Mouse (Mus musculus) left cerebral cortex, adult 2 months (tissue): ENCODE results near the gene Ctsw. TPM values are rescaled to one million over a fixed set of nuclear protein-coding genes. Genes with fewer than 3 reads are reported as not detected.

Source experiments
- DNase-seq, 2 experiments: peaks; one replicate each; pipeline ENCODE4 v3.0.0; 2021 to 2022; ENCODE audit warnings: low spot score in 2 of 2, mixed read lengths in 1 of 2; ENCODE audit errors: extremely low spot score in 1 of 2
- H3K27ac ChIP-seq: fragments of 200-600 bp; 2 replicates; pipeline ENCODE4 v1.8.1; 2022
- H3K4me3 ChIP-seq: fragments of 200-600 bp; 2 replicates; pipeline ENCODE4 v1.8.1; 2022
- CTCF ChIP-seq: fragments of 200-600 bp; IDR thresholded peaks from 2 replicates; pipeline ENCODE4 v1.8.1; 2022; ENCODE audit warnings: antibody characterized with exemption, mild to moderate bottlenecking, moderate library complexity
- intact Hi-C: fragments of 180-260 bp; cut with DNase I; formaldehyde crosslinking; loops from one replicate; pipeline ENCODE4 v1.15.1; 2025
- total RNA-seq, 2 experiments: library from RNA; stranded (reverse); gene quantifications; 2 replicates each; pipeline ENCODE4 v1.2.3; 2021

The Ctsw gene
- total RNA-seq, 2 experiments from 2014 or later = 0.36 to 0.47 TPM

DNA sequence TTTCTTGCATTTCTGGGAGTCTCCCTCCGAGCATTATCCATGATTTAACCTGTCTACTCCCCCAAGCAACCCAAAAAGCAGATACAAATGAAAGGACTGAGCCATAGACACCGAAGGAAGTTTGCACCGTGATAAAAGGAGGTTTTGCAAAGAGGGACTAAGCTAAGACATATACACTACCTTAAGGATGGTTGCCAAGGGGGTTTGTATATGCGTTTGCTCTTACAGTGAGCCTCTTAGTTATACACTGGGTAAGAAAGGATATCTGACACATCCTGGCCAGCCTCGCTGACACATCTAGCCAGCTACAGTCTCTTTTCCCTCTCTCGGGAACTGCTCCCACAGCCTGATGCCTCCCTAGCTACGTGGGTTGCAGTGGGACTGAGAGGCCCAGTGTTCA, 34.4 kb downstream of the Ctsw start:
- intact Hi-C loops = no loop called here
- Histone ChIP-seq H3K4me3 (no peak overlapping the region), H3K27ac (no peak overlapping the region)
- no peak for TF ChIP-seq CTCF
- no peak for DNase-seq

- H3K4me3 ChIP-seq = no peak overlapping the region; the same call in 1 of the 2 replicates
- intact Hi-C loops = no loop called here
- no peak overlapping the region for H3K27ac ChIP-seq
- peak; percentile 46 for TF ChIP-seq CTCF
- DNase-seq = no peak
These were observed 35.1 kb downstream of the Ctsw start for GRCm38 (mm10) chr19:5432992-5433852.

- no peak overlapping the region for H3K27ac ChIP-seq
- no peak for TF ChIP-seq CTCF
- no peak for DNase-seq
- intact Hi-C loops = no loop called here
- no peak overlapping the region for H3K4me3 ChIP-seq
These were observed 36.3 kb downstream of the Ctsw start for GRCm38 (mm10) chr19:5431911-5432464.

- intact Hi-C loops = no loop called here
- Histone ChIP-seq H3K4me3 (no peak overlapping the region), H3K27ac (no peak overlapping the region)
- DNase-seq = no peak
- TF ChIP-seq CTCF = no peak
These were observed 37.9 kb downstream of the Ctsw start for GRCm38 (mm10) chr19:5430408-5430807.

GRCm38 (mm10) chr19:5429806-5430205, 38.5 kb downstream of the Ctsw start:
- no peak for TF ChIP-seq CTCF
- intact Hi-C loops = no loop called here
- no peak overlapping the region for H3K4me3 ChIP-seq
- H3K27ac ChIP-seq = no peak overlapping the region
- DNase-seq = no peak

- no peak for DNase-seq
- intact Hi-C loops = no loop called here
- H3K27ac ChIP-seq = no peak overlapping the region
- TF ChIP-seq CTCF = no peak
- H3K4me3 ChIP-seq = no peak overlapping the region
These were observed 39.1 kb downstream of the Ctsw start for GRCm38 (mm10) chr19:5429219-5429618.

DNA sequence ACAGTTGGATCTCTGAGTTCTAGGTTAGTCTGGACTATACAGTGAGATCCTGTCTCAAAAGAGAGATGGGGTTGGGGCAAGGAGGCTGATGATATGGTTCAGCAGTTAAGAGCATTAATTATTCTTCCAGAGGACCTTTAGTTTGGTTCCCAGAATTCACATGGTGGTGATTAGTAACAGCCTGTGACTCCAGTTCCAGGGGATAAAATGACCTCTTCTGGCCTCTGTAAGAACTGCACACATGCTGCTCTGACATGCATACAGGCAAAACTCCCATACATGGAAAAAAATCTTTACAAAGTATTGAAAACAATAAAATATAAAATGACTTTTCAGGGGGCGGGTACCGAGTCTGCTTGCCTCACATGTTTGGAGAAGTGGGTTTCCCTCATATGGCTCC, 40.2 kb downstream of the Ctsw start:
- no peak overlapping the region for H3K27ac ChIP-seq
- peak; percentile 51 for TF ChIP-seq CTCF
- intact Hi-C loops = no loop called here
- H3K4me3 ChIP-seq = no peak overlapping the region
- no peak for DNase-seq

DNA sequence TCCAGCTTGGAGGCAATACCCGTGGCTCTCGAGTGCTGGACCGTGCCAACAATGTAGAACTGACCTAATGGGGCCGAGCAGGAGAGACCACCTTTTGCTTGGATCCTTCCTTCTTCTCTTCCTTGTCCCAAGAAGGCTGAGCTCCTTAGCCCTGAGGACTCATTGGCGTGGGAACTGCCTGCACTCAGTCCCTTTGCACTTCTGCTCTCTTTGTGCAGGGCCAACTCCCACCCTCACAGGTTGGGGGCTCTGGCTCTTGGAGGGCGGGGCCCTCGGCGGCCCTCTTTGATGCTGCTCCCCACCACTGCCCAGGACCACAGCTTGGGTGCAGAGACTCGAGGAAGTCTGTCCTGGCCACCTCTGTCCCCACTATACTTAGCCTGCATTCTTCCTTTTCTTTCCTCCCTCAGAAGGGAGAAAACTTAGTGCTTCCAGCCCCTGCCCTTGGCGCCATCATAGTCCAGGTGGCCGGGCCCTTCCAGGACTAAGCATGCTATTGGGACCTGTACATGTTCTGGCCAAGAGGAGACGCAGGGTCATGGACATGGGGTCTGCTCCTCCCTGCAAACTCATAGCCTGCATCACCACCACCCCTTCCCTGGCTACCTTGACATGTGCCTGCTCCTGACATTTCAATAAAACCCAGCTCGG, 41.5 kb downstream of the Ctsw start:
- no peak for DNase-seq
- Histone ChIP-seq H3K27ac (no peak overlapping the region), H3K4me3 (no peak overlapping the region)
- TF ChIP-seq CTCF = no peak
- intact Hi-C loops = no loop called here

GRCm38 (mm10) chr19:5425906-5426565, 42.3 kb downstream of the Ctsw start:
- TF ChIP-seq CTCF = no peak
- H3K27ac ChIP-seq = peak overlapping the region; percentile 95; the same call in 1 of the 2 replicates
- H3K4me3 ChIP-seq = peak overlapping the region; percentile 96
- intact Hi-C loops = loop anchor here (1.0 to 2.0 kb wide), 3 partner anchors 31 to 59 kb away; partner anchors contain the start of genes Banf1, Ccdc85b, Eif1ad and Sart1
- no peak for DNase-seq

DNA sequence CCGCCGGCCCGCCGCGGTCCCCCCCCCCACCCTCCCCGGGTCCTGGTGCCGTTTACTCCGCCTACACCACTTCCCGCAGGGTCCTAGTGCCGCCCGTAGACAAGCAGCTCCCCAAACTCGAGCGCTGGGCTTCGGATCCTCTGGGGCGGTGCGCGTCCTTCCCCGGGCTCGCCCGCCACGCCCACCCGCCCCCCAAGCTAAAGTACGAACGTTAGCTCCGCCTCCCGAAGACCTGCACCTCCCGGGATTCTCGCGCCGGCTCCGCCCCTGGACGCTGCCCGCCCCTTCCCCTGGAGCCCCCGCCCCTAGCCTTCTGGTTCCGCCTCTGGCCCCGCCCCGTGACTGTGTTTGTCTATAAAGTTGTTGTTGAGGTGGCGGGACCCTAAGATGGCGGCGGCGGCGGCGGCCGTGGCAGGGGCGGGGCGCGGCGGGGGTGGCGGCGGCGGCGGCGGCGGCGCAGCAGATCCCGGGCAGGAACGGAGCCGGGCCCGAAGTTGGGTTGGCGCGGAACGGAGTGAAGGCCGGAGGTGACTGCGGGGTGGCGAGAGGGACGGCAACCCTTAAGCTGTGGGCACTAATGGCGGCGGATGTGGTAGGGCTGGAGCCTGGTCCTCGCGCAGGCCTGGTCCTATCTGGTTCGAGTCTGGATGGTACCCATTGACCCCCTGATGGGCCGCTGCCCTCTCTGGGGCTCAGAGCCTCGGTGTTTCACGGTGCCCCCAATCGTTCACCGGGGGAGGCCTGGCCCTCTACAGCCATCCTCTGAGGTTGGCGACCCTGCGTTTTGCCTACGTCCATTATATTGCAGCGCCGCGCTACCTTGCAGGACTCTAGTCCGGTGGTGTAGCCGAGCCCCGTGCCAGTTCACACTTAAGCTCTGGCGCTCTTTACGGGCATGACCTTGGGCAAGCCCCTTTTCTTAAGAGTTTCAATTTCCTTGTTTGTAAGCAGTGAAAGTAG, 43.2 kb downstream of the Ctsw start, which contains the start of the genes Drap1 and AI837181:
Drap1 (minus strand) TSS at position 198 of the 960 bp plus-strand sequence.
AI837181 (plus strand) TSS at position 363 of the 960 bp plus-strand sequence.
- peak within 1 kb of the TSS; percentile 95 for H3K27ac ChIP-seq
- peak within 1 kb of the TSS; percentile 96 for H3K4me3 ChIP-seq
- intact Hi-C loops = loop anchor here (1.0 to 2.0 kb wide), 4 partner anchors 32 to 65 kb away; partner anchors contain the start of genes Banf1, Ccdc85b, Cfl1 and Eif1ad
- TF ChIP-seq CTCF = no peak
- DNase-seq = peak; percentile 91
